Mouse (Mus musculus): ENCODE results near the gene Pax2. TPM values are rescaled to one million over a fixed set of nuclear protein-coding genes. Genes with fewer than 3 reads are reported as not detected.

Gene Pax2
- polyA plus RNA-seq, 1 experiment from 2014 or later = 0.63 TPM

DNA sequence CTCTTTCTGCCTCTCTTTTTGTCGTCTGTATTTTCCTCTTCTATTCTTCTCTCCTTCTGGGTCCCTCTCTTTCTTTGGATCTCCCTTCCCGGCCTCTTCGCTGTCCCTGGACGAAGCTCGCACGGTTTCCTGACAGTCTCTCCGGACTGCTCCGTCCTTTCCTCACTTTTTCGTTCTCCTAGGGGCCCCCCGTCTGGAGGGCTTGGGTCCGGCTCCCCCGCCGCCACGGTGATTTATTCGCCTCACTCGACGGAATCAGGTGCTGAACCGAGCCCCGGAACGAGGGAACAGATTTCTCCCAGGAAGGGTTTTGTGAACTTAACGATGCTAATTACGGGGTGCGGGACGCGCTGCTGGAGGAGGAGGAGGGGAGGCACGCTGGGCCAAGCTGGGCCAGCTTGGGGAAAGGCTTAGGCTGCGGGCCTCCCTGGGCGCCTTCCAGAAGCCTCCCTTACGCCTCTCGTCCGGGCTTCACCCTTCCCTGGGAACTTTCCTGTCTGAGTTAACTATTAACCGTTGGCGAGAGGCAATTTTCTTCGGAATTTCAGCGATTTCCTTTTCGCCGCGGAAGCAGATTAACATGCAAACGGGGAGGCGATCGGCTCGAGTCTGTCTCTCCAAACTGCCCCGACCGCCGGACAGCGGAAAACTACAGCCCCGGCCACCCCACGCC, 14.6 kb upstream of the Pax2 start:
- H3K4me2 ChIP-seq (replicated peaks) = peak overlapping the region; percentile 27
- H3K9ac ChIP-seq (replicated peaks) = no peak overlapping the region
- peaks cover 100% of the 10 kb centered on the region for H3K27me3 ChIP-seq
- H3K27ac ChIP-seq = no peak overlapping the region
- H3K9me3 ChIP-seq = no peaks in the 10 kb centered on the region
- no peaks in the 10 kb centered on the region for H3K36me3 ChIP-seq
- H3K4me3 ChIP-seq (replicated peaks) = peak overlapping the region; percentile 16; the same call in 1 of the 2 replicates
- peaks cover 15% of the 10 kb centered on the region for H3K4me1 ChIP-seq (replicated peaks)
- no peak for ATAC-seq
- WGBS = under 1% methylated on average over 47 of the region's 48 CpGs

DNA sequence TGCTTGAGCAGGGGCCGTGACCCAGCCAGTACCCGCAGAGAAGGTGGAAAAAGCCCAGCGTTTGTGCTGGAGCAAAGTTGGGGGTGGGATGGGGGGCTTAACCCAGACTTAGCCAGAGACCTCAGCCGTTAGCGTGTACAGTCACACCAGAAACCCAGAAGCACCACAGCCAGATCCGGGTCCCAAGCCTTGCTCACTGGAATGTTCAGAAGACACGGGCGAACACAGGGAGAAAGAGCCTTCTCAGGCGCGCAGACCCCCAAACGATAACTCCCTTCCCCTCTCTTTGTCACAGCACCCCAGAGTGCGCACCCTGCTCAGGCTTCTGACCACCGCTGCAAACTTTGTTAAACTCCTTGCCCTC, 14.1 kb upstream of the Pax2 start:
- ATAC-seq = no peak
- Histone ChIP-seq H3K36me3 (no peaks in the 10 kb centered on the region), H3K27me3 (peaks cover 100% of the 10 kb centered on the region), H3K4me3 (replicated peaks) (peak overlapping the region; percentile 16; the same call in 1 of the 2 replicates), H3K27ac (no peak overlapping the region), H3K4me2 (replicated peaks) (peak overlapping the region; percentile 27), H3K4me1 (replicated peaks) (peaks cover 18% of the 10 kb centered on the region), H3K9ac (replicated peaks) (no peak overlapping the region), H3K9me3 (no peaks in the 10 kb centered on the region)
- WGBS = 0% methylated on average over 13 of the region's 13 CpGs

DNA sequence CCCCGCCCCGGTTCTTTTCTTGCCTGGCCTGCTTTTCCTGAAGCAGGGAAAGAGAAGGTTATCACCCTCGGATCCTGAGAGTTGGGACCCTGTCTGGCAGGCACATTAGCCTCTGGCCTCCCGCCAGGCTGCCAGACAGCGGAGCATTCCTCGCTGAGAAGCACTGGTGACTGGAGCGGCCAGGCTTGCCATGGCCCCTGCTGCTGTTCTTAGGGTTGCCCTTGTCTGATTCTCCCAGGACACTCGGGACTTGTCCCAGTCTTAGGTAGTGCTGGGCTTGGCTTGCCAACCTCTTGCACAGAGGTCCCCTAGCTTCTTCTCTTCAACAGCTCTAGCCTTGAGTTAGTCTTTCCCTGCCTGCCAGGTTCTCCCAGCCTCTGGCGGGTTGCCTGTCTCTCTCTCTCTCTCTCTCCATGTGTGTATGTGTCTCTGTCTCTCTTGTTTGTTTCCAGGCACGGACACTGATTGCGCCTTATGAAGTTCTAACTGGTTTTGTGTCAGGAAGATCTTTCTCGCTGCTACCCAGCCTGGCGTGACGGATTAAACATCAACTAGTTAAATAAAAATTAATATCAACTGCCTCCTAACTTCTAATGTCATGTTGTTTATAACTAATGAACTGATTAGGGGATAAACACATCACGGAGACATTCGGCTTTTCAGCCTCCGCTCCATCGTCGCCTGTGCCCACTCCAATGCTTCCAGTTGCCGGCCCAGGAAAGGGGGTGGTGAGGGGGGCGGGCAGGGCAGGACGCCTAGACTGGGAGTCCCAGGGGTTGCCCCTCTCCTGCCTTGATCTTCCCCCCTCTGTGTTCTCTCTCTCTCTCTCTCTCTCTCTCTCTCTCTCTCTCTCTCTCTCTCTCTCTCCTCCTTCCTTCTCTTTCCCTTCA, 13.5 kb upstream of the Pax2 start:
- peaks cover 100% of the 10 kb centered on the region for H3K27me3 ChIP-seq
- no peak for ATAC-seq
- no peak overlapping the region for H3K9ac ChIP-seq (replicated peaks)
- H3K36me3 ChIP-seq = no peaks in the 10 kb centered on the region
- under 1% methylated on average over 22 of the region's 22 CpGs for WGBS
- H3K27ac ChIP-seq = no peak overlapping the region
- H3K4me1 ChIP-seq (replicated peaks) = peaks cover 21% of the 10 kb centered on the region
- H3K9me3 ChIP-seq = no peaks in the 10 kb centered on the region
- H3K4me3 ChIP-seq (replicated peaks) = no peak overlapping the region
- H3K4me2 ChIP-seq (replicated peaks) = peak overlapping the region; percentile 27

DNA sequence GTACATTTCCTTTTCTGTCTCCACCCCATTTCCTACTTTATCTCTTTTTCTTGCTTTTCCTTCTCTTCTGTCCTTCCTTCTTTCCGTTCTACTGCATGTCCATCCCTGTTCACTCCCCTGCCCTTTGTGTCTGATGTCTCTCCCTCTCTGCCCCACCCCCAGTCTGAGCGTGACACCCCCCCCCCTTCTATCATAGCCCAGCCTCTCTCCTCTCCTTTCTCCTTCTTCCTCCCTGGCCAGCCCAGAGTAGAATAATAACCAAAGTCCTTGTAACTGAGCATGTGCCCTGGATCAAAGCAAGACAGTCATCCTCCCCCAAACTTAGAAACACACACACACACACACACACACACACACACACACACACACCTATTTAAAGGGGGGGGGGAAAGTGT, 12.8 kb upstream of the Pax2 start:
- no peak for ATAC-seq
- no peak overlapping the region for H3K4me3 ChIP-seq (replicated peaks)
- WGBS = 0% methylated on average over 2 of the region's 2 CpGs
- H3K27ac ChIP-seq = no peak overlapping the region
- no peaks in the 10 kb centered on the region for H3K9me3 ChIP-seq
- no peak overlapping the region for H3K9ac ChIP-seq (replicated peaks)
- peaks cover 21% of the 10 kb centered on the region for H3K4me1 ChIP-seq (replicated peaks)
- no peak overlapping the region for H3K4me2 ChIP-seq (replicated peaks)
- H3K27me3 ChIP-seq = peaks cover 100% of the 10 kb centered on the region
- H3K36me3 ChIP-seq = no peaks in the 10 kb centered on the region

DNA sequence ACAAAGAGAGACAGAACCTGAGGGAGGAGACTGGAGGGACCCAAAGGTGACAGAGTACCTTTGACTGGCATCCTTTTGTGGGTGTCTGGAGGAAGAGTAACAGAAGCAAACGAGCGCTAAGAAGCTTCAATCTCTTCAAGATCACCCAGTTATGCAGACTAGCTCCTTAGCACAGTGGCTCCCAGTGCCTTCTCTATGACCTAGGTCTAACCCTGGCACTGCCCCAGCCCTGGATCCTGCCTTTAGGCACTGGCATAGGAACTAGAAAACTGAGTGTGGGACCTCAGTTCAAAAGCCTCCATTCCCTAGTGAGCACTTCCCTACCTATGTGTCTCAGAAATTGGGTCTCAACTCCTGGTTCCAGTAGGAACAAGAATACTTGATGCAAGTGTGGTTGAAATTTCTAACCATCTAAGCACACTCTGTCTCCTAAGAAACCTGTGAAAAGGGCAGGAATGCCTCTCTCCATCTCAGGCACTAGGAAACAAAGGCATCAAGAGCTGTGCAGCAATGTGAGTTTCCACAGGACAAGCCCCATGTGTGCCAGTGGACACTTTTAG, 11.8 kb upstream of the Pax2 start:
- Histone ChIP-seq H3K9ac (replicated peaks) (no peak overlapping the region), H3K27ac (no peak overlapping the region), H3K4me2 (replicated peaks) (no peak overlapping the region), H3K4me3 (replicated peaks) (no peak overlapping the region), H3K4me1 (replicated peaks) (peaks cover 21% of the 10 kb centered on the region), H3K27me3 (peaks cover 100% of the 10 kb centered on the region), H3K36me3 (no peaks in the 10 kb centered on the region), H3K9me3 (no peaks in the 10 kb centered on the region)
- no peak for ATAC-seq
- WGBS = 16% methylated on average over 2 of the region's 2 CpGs

DNA sequence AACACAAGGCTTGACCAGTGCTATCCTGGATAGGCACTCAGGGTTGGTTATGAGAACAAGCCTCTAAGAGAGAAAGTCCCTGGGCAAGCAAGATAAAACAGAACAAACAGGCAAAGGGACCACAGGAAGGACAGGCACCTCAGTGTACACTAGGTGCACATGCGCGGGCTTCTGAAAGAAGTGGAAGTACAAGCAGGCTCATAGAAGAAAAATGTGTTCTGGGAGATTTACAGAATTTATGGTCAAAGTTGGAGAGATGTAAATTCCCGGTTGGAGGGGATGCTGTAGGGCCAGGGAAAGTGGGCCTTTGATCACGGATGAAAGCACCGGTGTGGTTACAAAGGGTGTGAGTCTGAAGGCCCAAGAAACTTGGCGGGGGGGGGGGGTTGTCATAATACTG, 10.1 kb upstream of the Pax2 start:
- WGBS = 5% methylated on average over 6 of the region's 6 CpGs
- no peak overlapping the region for H3K4me2 ChIP-seq (replicated peaks)
- no peak overlapping the region for H3K9ac ChIP-seq (replicated peaks)
- peaks cover 25% of the 10 kb centered on the region for H3K4me1 ChIP-seq (replicated peaks)
- peaks cover 100% of the 10 kb centered on the region for H3K27me3 ChIP-seq
- no peak for ATAC-seq
- no peaks in the 10 kb centered on the region for H3K9me3 ChIP-seq
- H3K4me3 ChIP-seq (replicated peaks) = no peak overlapping the region
- no peak overlapping the region for H3K27ac ChIP-seq
- H3K36me3 ChIP-seq = no peaks in the 10 kb centered on the region

DNA sequence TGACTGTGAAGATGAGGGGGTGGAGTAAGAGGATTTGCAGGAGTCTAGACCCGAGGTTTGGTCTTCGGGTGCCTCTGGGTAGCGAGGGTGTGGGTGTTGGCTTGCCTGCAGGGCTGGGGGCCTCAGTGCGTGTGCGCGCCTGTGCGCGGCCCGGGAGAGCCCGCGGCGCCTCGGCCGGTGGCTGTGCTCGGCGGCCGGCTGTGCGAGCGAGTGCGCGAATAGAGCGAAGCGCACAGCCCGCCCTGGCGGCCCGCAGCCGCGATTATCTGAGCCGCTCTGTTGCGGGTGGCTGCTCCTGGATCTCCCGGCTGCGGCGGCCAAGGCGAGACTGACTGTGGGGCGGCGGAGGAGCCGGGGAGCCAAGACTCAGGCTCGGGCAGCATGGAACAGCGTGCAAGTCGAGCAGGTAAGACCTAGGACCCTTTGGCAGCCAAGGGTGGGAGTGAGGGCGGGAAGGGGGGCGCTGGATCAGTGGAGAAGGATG, 9.3 kb upstream of the Pax2 start:
- under 1% methylated on average over 42 of the region's 42 CpGs for whole genome bisulfite sequencing
- Histone ChIP-seq H3K4me3 (replicated peaks) (peak overlapping the region; percentile 16; the same call in 1 of the 2 replicates), H3K9ac (replicated peaks) (no peak overlapping the region)

DNA sequence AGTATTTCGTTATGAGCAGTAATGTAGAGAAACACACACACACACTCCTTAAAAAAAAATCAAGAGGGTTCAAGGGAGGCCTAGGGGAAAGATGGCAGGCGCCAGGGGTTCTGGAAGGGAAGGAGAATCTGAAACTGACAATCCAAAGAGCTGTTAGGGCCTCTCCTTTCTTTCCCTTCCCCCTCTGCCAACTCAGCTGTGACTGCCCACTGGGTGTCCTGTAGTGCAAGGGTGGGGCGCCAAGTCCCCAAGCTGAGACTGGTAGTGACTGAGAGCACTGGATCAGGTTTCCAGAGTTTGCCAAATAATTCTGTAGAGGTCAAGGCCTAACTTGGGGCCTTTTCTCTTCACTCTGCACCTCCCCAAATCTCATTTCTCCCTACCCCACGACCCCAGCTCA, 8.4 kb upstream of the Pax2 start:
- Histone ChIP-seq H3K9ac (replicated peaks) (no peak overlapping the region), H3K4me2 (replicated peaks) (no peak overlapping the region), H3K4me3 (replicated peaks) (no peak overlapping the region), H3K36me3 (no peaks in the 10 kb centered on the region), H3K4me1 (replicated peaks) (peaks cover 23% of the 10 kb centered on the region), H3K27me3 (peaks cover 100% of the 10 kb centered on the region), H3K27ac (no peak overlapping the region), H3K9me3 (no peaks in the 10 kb centered on the region)
- no peak for ATAC-seq
- WGBS = 6% methylated on average over 4 of the region's 4 CpGs

More for the DNA sequence above, 9.3 kb upstream of the Pax2 start:
- H3K36me3 ChIP-seq = no peaks in the 10 kb centered on the region
- 0 out of 2 replicates have a peak, but pooled peaks have one; percentile 37 for ATAC-seq
- no peaks in the 10 kb centered on the region for H3K9me3 ChIP-seq
- no peak overlapping the region for H3K27ac ChIP-seq
- H3K4me2 ChIP-seq (replicated peaks) = peak overlapping the region; percentile 27; the same call in 1 of the 2 replicates
- peaks cover 20% of the 10 kb centered on the region for H3K4me1 ChIP-seq (replicated peaks)
- H3K27me3 ChIP-seq = peaks cover 100% of the 10 kb centered on the region

DNA sequence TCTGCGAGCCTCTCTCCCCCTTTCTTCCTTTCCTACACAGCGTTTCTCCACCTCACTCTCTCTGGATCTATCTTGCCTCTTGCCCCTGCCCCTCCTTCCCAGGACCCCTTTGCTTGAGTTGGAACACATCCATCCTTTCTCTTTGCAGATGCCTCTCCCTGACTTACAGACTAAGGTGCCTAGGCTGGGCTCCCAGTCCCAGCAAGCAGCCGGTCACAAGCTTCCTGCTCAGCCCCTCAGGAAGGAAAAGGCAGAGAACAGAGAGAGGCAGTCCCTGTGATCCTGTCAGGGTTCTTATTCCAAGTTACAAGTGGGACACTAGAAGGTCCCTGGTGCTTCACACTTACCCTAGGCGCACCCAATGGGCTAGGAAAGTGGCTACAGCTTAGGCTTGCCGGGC, 7.6 kb upstream of the Pax2 start:
- Histone ChIP-seq H3K27ac (no peak overlapping the region), H3K36me3 (no peaks in the 10 kb centered on the region), H3K4me2 (replicated peaks) (no peak overlapping the region), H3K27me3 (peaks cover 100% of the 10 kb centered on the region), H3K9me3 (no peaks in the 10 kb centered on the region), H3K4me3 (replicated peaks) (no peak overlapping the region), H3K4me1 (replicated peaks) (peaks cover 28% of the 10 kb centered on the region), H3K9ac (replicated peaks) (no peak overlapping the region)
- ATAC-seq = no peak
- 6% methylated on average over 5 of the region's 5 CpGs for WGBS

DNA sequence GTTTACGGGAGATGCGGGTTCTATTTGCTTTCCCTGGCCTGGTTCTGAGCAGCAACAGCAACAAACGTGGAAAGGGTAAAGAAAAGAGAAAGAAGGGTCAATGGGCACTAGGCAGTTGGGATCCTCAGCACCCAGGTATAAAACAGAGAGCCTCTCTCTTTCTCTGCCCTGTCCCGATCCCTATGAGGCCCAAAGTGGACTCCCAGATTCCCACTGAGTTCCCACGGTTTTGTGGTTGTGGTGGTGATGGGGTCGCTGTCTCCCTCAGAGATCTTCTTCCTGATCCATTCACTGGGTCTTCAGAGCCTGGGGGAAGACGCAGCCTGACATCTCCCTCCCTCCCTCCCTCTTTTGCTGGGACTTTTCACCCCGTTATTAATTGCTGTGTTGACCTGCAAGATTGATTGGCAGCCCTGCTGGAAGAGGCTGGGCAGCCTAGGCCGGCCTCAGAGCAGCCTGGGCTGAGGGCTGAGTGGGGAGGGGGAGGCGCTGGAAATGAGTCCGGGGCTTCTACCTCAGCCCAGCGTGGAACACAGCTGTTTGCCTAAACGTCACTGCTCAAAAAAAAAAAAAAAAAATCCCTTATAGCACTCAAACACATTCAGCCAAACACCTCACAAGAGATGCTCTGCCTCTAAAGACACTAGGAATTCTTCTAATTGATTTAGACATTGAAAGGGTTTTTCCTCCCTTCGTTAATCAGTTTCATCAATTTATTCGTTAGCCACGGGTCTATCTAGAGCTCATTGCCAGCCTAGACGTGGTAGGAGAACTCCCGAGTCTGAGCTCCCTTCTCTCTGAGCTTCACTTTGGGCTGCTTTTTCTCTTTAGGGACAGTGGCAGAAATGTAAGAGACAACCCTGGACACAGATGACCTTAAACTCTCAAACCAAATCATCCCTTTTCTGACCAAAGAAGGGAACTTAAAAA, 6.5 kb upstream of the Pax2 start:
- no peak overlapping the region for H3K27ac ChIP-seq
- no peak overlapping the region for H3K4me3 ChIP-seq (replicated peaks)
- 2% methylated on average over 18 of the region's 18 CpGs for WGBS
- H3K4me1 ChIP-seq (replicated peaks) = peaks cover 28% of the 10 kb centered on the region
- H3K36me3 ChIP-seq = no peaks in the 10 kb centered on the region
- H3K9ac ChIP-seq (replicated peaks) = no peak overlapping the region
- H3K9me3 ChIP-seq = no peaks in the 10 kb centered on the region
- peaks cover 100% of the 10 kb centered on the region for H3K27me3 ChIP-seq
- ATAC-seq = no peak
- H3K4me2 ChIP-seq (replicated peaks) = no peak overlapping the region

All from midbrain, embryonic 13.5 days (tissue).